Mouse (Mus musculus): ENCODE measurements around the gene Hist2h2ac. TPM values are rescaled to one million over a fixed set of nuclear protein-coding genes. Genes with fewer than 3 reads are reported as not detected.

The Hist2h2ac gene
- polyA plus RNA-seq, 1 experiment from 2014 or later = 7.6 TPM

- Histone ChIP-seq H3K27me3 (ENCODE audit: control insufficient read depth, insufficient read depth, low read length) (no peaks in the 10 kb centered on the region), H3K27ac (ENCODE audit: low read length) (no peak overlapping the region), H3K9ac (replicated peaks; ENCODE audit: low read depth, low read length) (peak overlapping the region; percentile 79), H3K4me1 (ENCODE audit: control insufficient read depth, insufficient read depth, low read length) (peaks cover 10% of the 10 kb centered on the region; the same call in 1 of the 2 replicates), H3K4me3 (ENCODE audit: low read depth, low read length) (peak overlapping the region; percentile 98), H3K36me3 (ENCODE audit: control insufficient read depth, insufficient read depth, low read length) (peaks cover 32% of the 10 kb centered on the region), H3K9me3 (ENCODE audit: control insufficient read depth, low read depth, low read length) (no peaks in the 10 kb centered on the region), H3K4me2 (replicated peaks; ENCODE audit: low read depth, low read length) (peak overlapping the region; percentile 94)
- ATAC-seq (ENCODE audit: insufficient number of reproducible peaks, insufficient read depth, low FRiP score, low read depth) = no peak
- 36% methylated on average over 7 of the region's 7 CpGs for WGBS
These were observed 47.5 kb downstream of the Hist2h2ac start for GRCm38 (mm10) chr3:96173185-96173584.

GRCm38 (mm10) chr3:96172197-96173178 lies 48.2 kb downstream of the Hist2h2ac start, which contains the start of gene Sf3b4:
Gene Sf3b4 (plus strand): TSS chr3:96172332.
- Histone ChIP-seq H3K27ac (ENCODE audit: low read length) (peak within 1 kb of the TSS; percentile 99), H3K9me3 (ENCODE audit: control insufficient read depth, low read depth, low read length) (no peaks in the 10 kb centered on the region), H3K27me3 (ENCODE audit: control insufficient read depth, insufficient read depth, low read length) (no peaks in the 10 kb centered on the region), H3K4me1 (ENCODE audit: control insufficient read depth, insufficient read depth, low read length) (peaks cover 10% of the 10 kb centered on the region; the same call in 1 of the 2 replicates), H3K9ac (replicated peaks; ENCODE audit: low read depth, low read length) (peak within 1 kb of the TSS; percentile 79), H3K4me3 (ENCODE audit: low read depth, low read length) (peak within 1 kb of the TSS; percentile 98), H3K4me2 (replicated peaks; ENCODE audit: low read depth, low read length) (peak within 1 kb of the TSS; percentile 94), H3K36me3 (ENCODE audit: control insufficient read depth, insufficient read depth, low read length) (peaks cover 25% of the 10 kb centered on the region)
- WGBS = under 1% methylated on average over 58 of the region's 58 CpGs
- peak; percentile 92 for ATAC-seq (ENCODE audit: insufficient number of reproducible peaks, insufficient read depth, low FRiP score, low read depth)

GRCm38 (mm10) chr3:96171583-96172196 lies 49.0 kb downstream of the Hist2h2ac start:
- peaks cover 22% of the 10 kb centered on the region for H3K36me3 ChIP-seq (ENCODE audit: control insufficient read depth, insufficient read depth, low read length)
- ATAC-seq (ENCODE audit: insufficient number of reproducible peaks, insufficient read depth, low FRiP score, low read depth) = peak; percentile 16; the same call in 1 of the 2 replicates
- H3K9ac ChIP-seq (replicated peaks; ENCODE audit: low read depth, low read length) = peak overlapping the region; percentile 79
- peak overlapping the region; percentile 98 for H3K4me3 ChIP-seq (ENCODE audit: low read depth, low read length)
- H3K27ac ChIP-seq (ENCODE audit: low read length) = peak overlapping the region; percentile 99
- H3K4me2 ChIP-seq (replicated peaks; ENCODE audit: low read depth, low read length) = peak overlapping the region; percentile 73
- 14% methylated on average over 18 of the region's 18 CpGs for WGBS
- no peaks in the 10 kb centered on the region for H3K9me3 ChIP-seq (ENCODE audit: control insufficient read depth, low read depth, low read length)
- no peaks in the 10 kb centered on the region for H3K27me3 ChIP-seq (ENCODE audit: control insufficient read depth, insufficient read depth, low read length)
- H3K4me1 ChIP-seq (ENCODE audit: control insufficient read depth, insufficient read depth, low read length) = peaks cover 10% of the 10 kb centered on the region; the same call in 1 of the 2 replicates

- H3K9ac ChIP-seq (replicated peaks; ENCODE audit: low read depth, low read length) = peak overlapping the region; percentile 79; the same call in 1 of the 2 replicates
- no peak for ATAC-seq (ENCODE audit: insufficient number of reproducible peaks, insufficient read depth, low FRiP score, low read depth)
- H3K27me3 ChIP-seq (ENCODE audit: control insufficient read depth, insufficient read depth, low read length) = no peaks in the 10 kb centered on the region
- peaks cover 20% of the 10 kb centered on the region for H3K36me3 ChIP-seq (ENCODE audit: control insufficient read depth, insufficient read depth, low read length)
- H3K4me2 ChIP-seq (replicated peaks; ENCODE audit: low read depth, low read length) = peak overlapping the region; percentile 73
- 61% methylated on average over 10 of the region's 10 CpGs for WGBS
- peaks cover 10% of the 10 kb centered on the region; the same call in 1 of the 2 replicates for H3K4me1 ChIP-seq (ENCODE audit: control insufficient read depth, insufficient read depth, low read length)
- no peaks in the 10 kb centered on the region for H3K9me3 ChIP-seq (ENCODE audit: control insufficient read depth, low read depth, low read length)
- peak overlapping the region; percentile 99; the same call in 1 of the 2 replicates for H3K27ac ChIP-seq (ENCODE audit: low read length)
- peak overlapping the region; percentile 98 for H3K4me3 ChIP-seq (ENCODE audit: low read depth, low read length)
These were observed 49.6 kb downstream of the Hist2h2ac start for GRCm38 (mm10) chr3:96170976-96171545.

Small RNA genes lying within 50 kb of the gene (microRNA-seq; reads per million reads assigned to microRNA genes)
- not detected for gene Gm44492
- not detected for gene Gm47311
- not detected for gene Gm47313

Other genes starting within 250 kb of the Hist2h2ac start
- gene Plekho1, start 224.9 kb downstream of the Hist2h2ac start, polyA plus RNA-seq (2014; fragmentation: Nextera tagmentation; extraction: Ambion mirVana) = 31.3 and 36.3 TPM in 2 replicates
- 22.5 and 26.8 TPM in 2 replicates for gene Vps45, start 162.4 kb downstream of the Hist2h2ac start, polyA plus RNA-seq (2014; fragmentation: Nextera tagmentation; extraction: Ambion mirVana)
- gene Otud7b, start 116.4 kb downstream of the Hist2h2ac start, polyA plus RNA-seq (2014; fragmentation: Nextera tagmentation; extraction: Ambion mirVana) = 13.9 and 16.2 TPM in 2 replicates
- gene Mtmr11, start 58.9 kb downstream of the Hist2h2ac start, polyA plus RNA-seq (2014; fragmentation: Nextera tagmentation; extraction: Ambion mirVana) = 20.8 and 24.6 TPM in 2 replicates
- gene Sf3b4, start 48.5 kb downstream of the Hist2h2ac start, polyA plus RNA-seq (2014; fragmentation: Nextera tagmentation; extraction: Ambion mirVana) = 161 and 166 TPM in 2 replicates
- gene Sv2a, start 39.7 kb downstream of the Hist2h2ac start, polyA plus RNA-seq (2014; fragmentation: Nextera tagmentation; extraction: Ambion mirVana) = 5.7 and 6.5 TPM in 2 replicates
- 52.7 and 61.3 TPM in 2 replicates for gene Bola1, start 1.2 kb downstream of the Hist2h2ac start, polyA plus RNA-seq (2014; fragmentation: Nextera tagmentation; extraction: Ambion mirVana)
- gene Hist2h2ab, start 1.0 kb downstream of the Hist2h2ac start, polyA plus RNA-seq (2014; fragmentation: Nextera tagmentation; extraction: Ambion mirVana) = 1.6 and 2.6 TPM in 2 replicates
- gene Hist2h2be, start 239 bp upstream of the Hist2h2ac start, polyA plus RNA-seq (2014; fragmentation: Nextera tagmentation; extraction: Ambion mirVana) = 9.7 and 9.8 TPM in 2 replicates
- gene Hist2h3c2, start 18.2 kb upstream of the Hist2h2ac start, polyA plus RNA-seq (2014; fragmentation: Nextera tagmentation; extraction: Ambion mirVana) = 4.9 and 6.2 TPM in 2 replicates
- gene Hist2h2aa2, start 19.4 kb upstream of the Hist2h2ac start, polyA plus RNA-seq (2014; fragmentation: Nextera tagmentation; extraction: Ambion mirVana) = 54.1 and 54.7 TPM in 2 replicates
- gene Hist2h2aa1, start 24.6 kb upstream of the Hist2h2ac start, polyA plus RNA-seq (2014; fragmentation: Nextera tagmentation; extraction: Ambion mirVana) = 12.3 and 17.2 TPM in 2 replicates
- 1.4 and 3.0 TPM in 2 replicates for gene Hist2h3c1, start 25.8 kb upstream of the Hist2h2ac start, polyA plus RNA-seq (2014; fragmentation: Nextera tagmentation; extraction: Ambion mirVana)
- gene Hist2h4, start 42.4 kb upstream of the Hist2h2ac start, polyA plus RNA-seq (2014; fragmentation: Nextera tagmentation; extraction: Ambion mirVana) = 9.6 and 15.0 TPM in 2 replicates
- 68.9 and 80.2 TPM in 2 replicates for gene Hist2h3b, start 47.8 kb upstream of the Hist2h2ac start, polyA plus RNA-seq (2014; fragmentation: Nextera tagmentation; extraction: Ambion mirVana)
- 20.5 and 23.7 TPM in 2 replicates for gene Hist2h2bb, start 48.9 kb upstream of the Hist2h2ac start, polyA plus RNA-seq (2014; fragmentation: Nextera tagmentation; extraction: Ambion mirVana)
- gene Fcgr1, start 73.1 kb upstream of the Hist2h2ac start, polyA plus RNA-seq (2014; fragmentation: Nextera tagmentation; extraction: Ambion mirVana) = 3.0 and 3.8 TPM in 2 replicates
- not detected in 2 replicates for gene BC107364, start 231.4 kb upstream of the Hist2h2ac start, polyA plus RNA-seq (2014; fragmentation: Nextera tagmentation; extraction: Ambion mirVana)

Measured in stomach, embryonic 14.5 days (tissue).